Mouse (Mus musculus): Measurements from ENCODE around the gene Fabp3.

DNA sequence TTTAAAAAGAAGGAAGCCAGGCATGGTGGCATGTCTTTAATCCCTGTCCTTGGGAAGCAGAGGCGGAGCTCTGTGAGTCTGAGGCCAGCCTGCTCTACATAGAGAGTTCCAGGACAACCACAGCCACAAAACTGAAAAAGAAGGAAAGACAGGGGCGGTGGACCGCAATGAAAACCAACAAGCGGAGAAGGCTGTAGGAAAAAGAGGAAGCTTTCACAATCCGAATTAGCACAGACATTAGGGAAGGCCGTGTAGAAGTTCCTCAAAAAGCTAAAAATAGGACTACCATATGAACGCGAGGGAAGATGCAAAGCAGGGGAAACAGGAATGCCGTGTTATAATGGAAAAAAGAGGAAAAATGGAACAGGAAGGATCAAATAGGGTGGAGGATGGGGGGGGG is 24.6 kb upstream of the Fabp3 start:
- TF ChIP-seq POLR2A (IDR thresholded peaks at IDR 0.05; ENCODE audit: borderline replicate concordance, control insufficient read depth, low read depth, low read length) (no peak), CTCF (IDR thresholded peaks at IDR 0.05; ENCODE audit: control insufficient read depth, insufficient read depth, low read length) (no peak)
